Mouse (Mus musculus) small intestine, adult 2 months (tissue): ENCODE data around the gene Dpf3.

Experiments
- CTCF ChIP-seq: fragments of 200-500 bp; IDR thresholded peaks from 2 replicates; pipeline ENCODE4 v1.5.1; 2012; ENCODE audit warnings: low read depth, mild to moderate bottlenecking, control low read depth, inconsistent platforms, low read length, moderate library complexity, mixed read lengths; ENCODE audit not compliant: insufficient replicate concordance, insufficient read length; ENCODE audit errors: extremely low read depth
- POLR2A ChIP-seq: fragments of 200-500 bp; IDR thresholded peaks from 2 replicates; pipeline ENCODE4 v1.6.1; 2012; ENCODE audit warnings: low read depth, mild to moderate bottlenecking, control low read depth, inconsistent platforms, low read length, moderate library complexity

- TF ChIP-seq CTCF: no peak
- TF ChIP-seq POLR2A: no peak
These were observed 82.0 kb downstream of the Dpf3 start for GRCm38 (mm10) chr12:83405374-83406125.
